Mouse (Mus musculus): Measurements from ENCODE around the gene Abce1. TPM values are rescaled to one million over a fixed set of nuclear protein-coding genes. Genes with fewer than 3 reads are reported as not detected.

Abce1 gene
- polyA plus RNA-seq, 1 experiment from 2014 or later = 142 TPM

DNA sequence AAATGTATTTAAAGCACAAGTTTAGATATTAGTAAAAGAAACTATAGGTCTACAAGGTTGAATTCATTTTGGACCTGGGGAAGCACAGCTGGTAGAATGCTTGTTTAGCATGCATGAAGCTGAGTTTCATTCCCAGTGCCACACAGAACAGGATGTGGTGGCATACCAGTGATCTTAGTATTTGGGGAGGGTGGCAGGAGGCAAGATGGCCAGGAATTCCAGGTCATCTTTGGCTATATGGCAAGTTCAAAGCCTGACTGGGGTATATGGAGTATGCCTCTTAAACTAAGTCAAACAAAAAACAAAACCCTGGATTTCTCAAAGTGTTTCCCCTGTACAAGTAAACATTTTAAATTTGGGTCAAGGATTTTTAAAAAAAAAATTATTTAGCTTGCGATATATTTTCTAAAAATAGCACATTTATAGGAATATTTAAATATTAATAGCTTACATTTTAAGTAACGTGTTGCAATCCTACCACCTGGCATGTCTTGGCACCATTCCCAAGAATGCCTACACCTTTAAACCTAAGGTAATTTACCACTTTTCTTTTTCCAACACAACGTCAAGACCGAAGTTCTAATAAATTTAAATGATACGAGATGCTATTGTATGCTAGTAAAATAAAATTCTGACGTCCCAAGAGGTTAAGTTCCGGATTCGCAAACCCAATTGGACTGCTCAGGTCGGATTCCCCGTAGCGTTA lies 73.4 kb downstream of the Abce1 start:
- Histone ChIP-seq H3K36me3 (replicated peaks) (no peaks in the 10 kb centered on the region), H3K9me3 (no peaks in the 10 kb centered on the region), H3K4me3 (peak overlapping the region; percentile 94), H3K4me1 (peaks cover 23% of the 10 kb centered on the region), H3K27ac (replicated peaks) (peak overlapping the region; percentile 98), H3K27me3 (replicated peaks; ENCODE audit: low read depth, poor library complexity, severe bottlenecking) (no peaks in the 10 kb centered on the region)
- WGBS = 11% methylated on average over 11 of the region's 11 CpGs
- DNase-seq (ENCODE audit: low spot score) = no peak

DNA sequence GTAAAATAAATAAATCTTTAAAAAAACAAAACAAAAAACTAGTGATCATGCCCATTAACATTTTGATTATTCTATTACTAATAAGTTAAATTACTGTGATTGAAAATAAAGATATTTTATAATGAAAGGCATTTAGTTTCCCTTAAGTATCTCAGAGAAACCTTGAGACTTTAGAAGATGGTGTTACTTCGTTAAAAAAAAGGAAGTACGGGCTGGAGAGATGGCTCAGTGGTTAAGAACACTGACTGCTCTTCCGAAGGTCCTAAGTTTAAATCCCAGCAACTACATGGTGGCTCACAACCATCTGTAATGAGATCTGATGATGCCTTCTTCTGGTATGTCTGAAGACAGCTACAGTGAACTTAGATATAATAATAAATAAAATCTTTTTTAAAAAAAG lies 74.3 kb downstream of the Abce1 start:
- Histone ChIP-seq H3K4me1 (peaks cover 18% of the 10 kb centered on the region), H3K27ac (replicated peaks) (no peak overlapping the region), H3K4me3 (no peak overlapping the region), H3K36me3 (replicated peaks) (no peaks in the 10 kb centered on the region), H3K27me3 (replicated peaks; ENCODE audit: low read depth, poor library complexity, severe bottlenecking) (no peaks in the 10 kb centered on the region), H3K9me3 (no peaks in the 10 kb centered on the region)
- no peak for DNase-seq (ENCODE audit: low spot score)
- 84% methylated on average over 3 of the region's 3 CpGs for whole genome bisulfite sequencing

GRCm38 (mm10) chr8:79636151-79636550 lies 75.4 kb downstream of the Abce1 start:
- DNase-seq (ENCODE audit: low spot score) = no peak
- no peaks in the 10 kb centered on the region for H3K36me3 ChIP-seq (replicated peaks)
- H3K9me3 ChIP-seq = no peaks in the 10 kb centered on the region
- H3K27ac ChIP-seq (replicated peaks) = no peak overlapping the region
- 80% methylated on average over 1 of the region's 1 CpGs for WGBS
- H3K4me1 ChIP-seq = peaks cover 7% of the 10 kb centered on the region
- H3K27me3 ChIP-seq (replicated peaks; ENCODE audit: low read depth, poor library complexity, severe bottlenecking) = no peaks in the 10 kb centered on the region
- H3K4me3 ChIP-seq = no peak overlapping the region

GRCm38 (mm10) chr8:79635491-79635890 lies 76.0 kb downstream of the Abce1 start:
- 89% methylated on average over 1 of the region's 1 CpGs for WGBS
- H3K27ac ChIP-seq (replicated peaks) = no peak overlapping the region
- no peaks in the 10 kb centered on the region for H3K36me3 ChIP-seq (replicated peaks)
- no peaks in the 10 kb centered on the region for H3K9me3 ChIP-seq
- H3K4me1 ChIP-seq = peaks cover under 1% of the 10 kb centered on the region; the same call in 1 of the 2 replicates
- no peaks in the 10 kb centered on the region for H3K27me3 ChIP-seq (replicated peaks; ENCODE audit: low read depth, poor library complexity, severe bottlenecking)
- DNase-seq (ENCODE audit: low spot score) = no peak
- no peak overlapping the region for H3K4me3 ChIP-seq

Other genes with a start within 250 kb of the Abce1 start
- 16.1 and 17.8 TPM in 2 replicates for gene Otud4, start 72.1 kb downstream of the Abce1 start, polyA plus RNA-seq (2016; fragmentation: Nextera tagmentation; extraction: Ambion mirVana)
- 37.0 and 43.5 TPM in 2 replicates for gene Anapc10, start 80 bp upstream of the Abce1 start, polyA plus RNA-seq (2016; fragmentation: Nextera tagmentation; extraction: Ambion mirVana)